Mouse (Mus musculus) thymus, postnatal 4 days (tissue): Measurements from ENCODE around the gene Usp54.
A peak's percentile ranks its signal among the peaks of the same experiment; 100 is the strongest.
"Not testable (repeated sequence)": the region's sequence is repeated elsewhere in the genome, so short reads cannot be mapped to it uniquely, and the experiment has no call there.

Experiments
- DNase-seq: peaks from one replicate; pipeline ENCODE4 v3.0.0; 2021

The Usp54 gene

DNA sequence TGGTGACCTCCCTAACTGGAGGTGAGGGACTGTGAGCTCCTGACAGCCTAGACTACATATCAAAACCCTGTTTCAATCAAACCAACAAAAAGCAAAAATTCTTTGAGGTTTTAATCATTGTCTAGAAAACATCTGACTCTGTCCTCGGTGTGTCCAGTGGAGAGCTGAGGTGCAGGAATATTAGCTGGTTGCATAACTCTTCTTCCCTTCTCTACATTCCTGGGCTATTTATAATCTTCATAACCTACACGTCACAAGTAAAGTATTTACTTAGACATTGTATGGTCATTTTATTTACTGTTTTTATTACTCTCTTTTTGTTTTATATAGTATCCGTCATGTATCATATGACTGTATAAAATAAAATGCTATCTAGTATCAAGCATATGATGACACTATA is 31.3 kb downstream of the Usp54 start:
- DNase-seq = no peak

GRCm38 (mm10) chr14:20607396-20608126 is 33.3 kb downstream of the Usp54 start:
- DNase-seq = no peak

- DNase-seq = no peak
Measured at GRCm38 (mm10) chr14:20601287-20601686, 39.6 kb downstream of the Usp54 start.

DNA sequence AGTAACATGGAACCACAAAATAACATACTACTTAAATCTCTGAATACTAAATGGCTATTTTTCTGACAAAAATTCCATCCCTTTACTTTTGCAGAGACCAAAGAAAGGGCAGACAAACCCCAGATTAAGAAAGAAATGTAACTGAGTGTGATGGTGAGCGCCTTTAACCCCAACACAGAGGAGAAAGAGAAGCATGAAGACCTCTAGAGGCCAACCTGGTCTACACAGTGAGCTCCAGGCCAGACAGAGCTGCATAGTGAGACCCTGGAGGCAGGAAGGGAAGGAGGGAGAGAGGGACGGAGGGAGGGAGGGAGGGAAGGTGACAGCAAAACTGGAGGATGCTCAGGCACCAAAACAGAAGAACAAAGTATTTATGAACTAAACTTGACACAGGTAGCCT is 40.7 kb downstream of the Usp54 start:
- no peak for DNase-seq

GRCm38 (mm10) chr14:20599542-20599941 is 41.3 kb downstream of the Usp54 start:
- no peak for DNase-seq

GRCm38 (mm10) chr14:20595781-20596180 is 45.1 kb downstream of the Usp54 start:
- DNase-seq = no peak

- no peak for DNase-seq
Measured at GRCm38 (mm10) chr14:20587458-20587857, 53.4 kb downstream of the Usp54 start.

DNA sequence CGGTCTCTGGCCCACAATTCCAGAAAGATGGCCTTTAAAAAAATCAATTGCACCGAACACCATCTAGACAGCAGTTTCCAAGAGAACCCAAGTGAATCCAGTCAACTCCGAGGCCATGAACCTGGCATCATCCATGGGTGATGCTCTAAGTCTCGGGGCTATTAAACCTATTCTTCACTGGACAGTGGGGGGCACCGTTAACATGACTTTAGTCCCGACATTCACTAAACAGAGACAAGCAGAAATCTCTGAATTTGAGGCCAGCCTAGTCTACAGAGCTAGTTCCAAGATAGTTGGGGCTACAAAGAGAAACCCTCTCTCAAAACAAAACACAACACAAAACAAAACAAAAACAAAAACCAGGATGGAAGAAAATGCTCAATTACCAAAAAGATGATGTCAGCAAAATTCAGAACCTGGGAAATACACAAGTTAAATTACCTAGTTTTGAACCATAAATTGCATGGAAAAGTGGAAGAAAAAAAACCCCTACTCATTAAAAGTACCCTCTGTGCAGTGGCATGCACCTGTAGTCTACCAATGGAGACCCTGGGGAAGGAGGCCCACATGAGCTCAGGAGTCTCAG is 61.9 kb downstream of the Usp54 start:
- no peak for DNase-seq

DNA sequence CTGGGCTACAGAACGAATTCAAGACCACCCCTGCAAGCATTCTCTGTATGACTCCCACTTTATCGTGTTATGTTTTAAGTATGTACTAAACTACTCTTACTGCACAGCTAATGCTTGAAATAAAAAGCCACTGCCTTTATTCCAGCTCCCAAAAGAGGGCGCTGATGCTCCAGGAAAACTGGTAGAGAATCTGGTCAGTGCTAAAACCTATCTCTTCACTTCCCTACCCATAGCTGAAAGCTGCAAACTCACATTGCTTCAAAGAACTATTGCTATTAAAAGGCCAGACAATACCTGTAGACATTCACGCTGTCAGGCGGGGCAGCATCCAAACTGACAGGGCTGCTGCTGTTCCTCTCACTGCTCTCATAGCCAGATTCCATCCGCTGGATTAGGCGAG is 64.7 kb downstream of the Usp54 start:
- DNase-seq = peak; percentile 83

- not testable (repeated sequence) for DNase-seq
Measured at GRCm38 (mm10) chr14:20573196-20573595, 67.7 kb downstream of the Usp54 start.

DNA sequence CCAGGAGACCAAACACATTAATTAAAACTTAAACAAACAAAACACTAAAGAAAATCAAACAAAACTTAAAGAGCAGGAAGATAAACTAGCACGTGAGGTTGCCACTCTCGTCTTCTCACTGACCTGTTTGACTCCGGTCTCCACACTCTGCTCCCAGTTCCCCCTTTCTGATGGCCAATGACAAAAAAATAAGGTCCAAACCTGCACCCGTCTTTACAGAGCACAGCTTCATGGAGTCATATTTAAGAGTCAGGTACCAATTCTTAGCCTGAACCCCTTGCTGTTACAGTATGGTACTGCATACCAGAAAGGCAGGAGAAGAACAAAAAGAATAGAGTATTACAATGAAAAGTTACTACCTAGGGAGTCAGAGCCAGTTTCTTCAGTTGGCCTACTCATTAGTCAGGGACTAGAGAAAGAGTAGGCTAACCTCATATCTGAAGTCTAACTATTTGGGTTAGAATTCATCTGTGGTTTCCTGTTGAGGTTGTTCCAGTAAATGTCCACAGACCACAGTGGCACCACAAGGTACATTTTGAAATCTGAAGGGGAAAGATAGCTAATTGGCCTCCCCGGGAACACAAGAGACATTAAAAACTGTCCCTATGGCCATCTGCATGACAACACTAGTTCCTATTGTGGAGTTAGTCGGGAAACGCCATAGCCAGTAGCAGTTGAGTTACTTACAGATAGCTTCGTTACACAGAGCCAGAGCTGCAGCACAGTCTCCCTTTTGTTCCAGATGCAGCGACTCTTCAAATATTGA is 75.4 kb downstream of the Usp54 start:
- DNase-seq = no peak

GRCm38 (mm10) chr14:20564692-20565091 is 76.2 kb downstream of the Usp54 start:
- DNase-seq = peak; percentile 77

DNA sequence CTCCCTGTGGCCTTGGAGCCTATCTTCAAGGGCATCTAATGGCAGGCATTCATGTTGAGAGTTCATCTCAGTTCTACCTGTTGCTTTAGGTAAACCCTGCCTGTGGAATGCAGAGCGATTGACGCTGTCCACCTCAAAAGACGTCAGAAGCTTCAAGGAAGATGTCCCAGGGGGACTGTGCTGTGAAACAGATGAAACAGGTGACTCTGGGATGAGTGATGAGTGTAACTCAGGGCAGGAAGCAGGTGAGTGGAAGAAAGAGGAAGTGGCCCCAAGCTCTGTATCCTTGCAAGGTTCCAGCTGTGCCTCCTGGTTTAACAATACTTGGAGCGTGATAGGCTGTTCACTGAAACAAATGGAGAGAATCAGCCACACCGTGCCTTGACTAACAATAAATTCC is 79.0 kb downstream of the Usp54 start:
- no peak for DNase-seq

- DNase-seq = no peak
Measured at GRCm38 (mm10) chr14:20550136-20550535, 90.7 kb downstream of the Usp54 start.

- peak; percentile 86 for DNase-seq
Measured at GRCm38 (mm10) chr14:20546415-20546814, 94.4 kb downstream of the Usp54 start, which contains the start of gene Ppp3cb. Gene Ppp3cb (minus strand): TSS chr14:20546573.

DNA sequence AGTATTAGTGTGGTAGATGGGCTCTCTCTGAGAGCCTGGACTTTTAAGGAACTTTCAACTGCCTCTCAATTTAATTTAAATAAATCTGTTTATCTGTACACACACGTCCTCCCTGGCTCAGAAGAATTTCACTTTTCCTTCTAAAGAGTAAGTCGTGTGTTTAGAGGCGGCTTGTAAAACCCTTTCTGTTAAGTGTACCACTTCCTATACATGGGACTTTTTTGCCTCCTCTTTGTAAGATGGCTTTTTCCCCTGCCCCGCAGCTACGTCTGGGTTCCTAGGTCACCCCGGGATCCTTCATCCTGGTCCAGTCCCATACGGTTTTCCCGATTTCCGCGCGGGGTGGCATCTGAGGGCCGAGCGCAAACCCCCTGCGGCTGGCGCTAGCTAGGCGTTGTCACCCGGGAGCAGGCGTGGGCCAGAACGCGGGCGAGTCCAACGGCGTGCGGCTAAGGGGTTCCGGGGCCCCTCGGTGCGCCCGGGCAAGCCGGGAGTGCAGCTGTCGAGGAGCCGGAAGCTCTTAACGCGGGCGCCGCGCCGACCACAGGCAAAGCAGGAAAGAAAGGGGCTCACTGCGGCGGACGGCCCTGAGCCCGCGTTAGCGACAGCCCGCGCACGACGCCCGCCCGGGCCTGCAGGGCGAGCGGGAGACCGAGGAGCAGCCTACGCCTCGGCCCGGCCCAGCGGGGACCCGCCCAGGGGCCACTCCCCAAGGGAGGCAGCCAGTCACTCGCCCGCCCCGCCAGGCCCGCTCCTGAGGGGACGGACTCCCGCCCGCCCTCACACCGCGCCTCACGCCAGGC is 95.1 kb downstream of the Usp54 start:
- DNase-seq = peak; percentile 90

DNA sequence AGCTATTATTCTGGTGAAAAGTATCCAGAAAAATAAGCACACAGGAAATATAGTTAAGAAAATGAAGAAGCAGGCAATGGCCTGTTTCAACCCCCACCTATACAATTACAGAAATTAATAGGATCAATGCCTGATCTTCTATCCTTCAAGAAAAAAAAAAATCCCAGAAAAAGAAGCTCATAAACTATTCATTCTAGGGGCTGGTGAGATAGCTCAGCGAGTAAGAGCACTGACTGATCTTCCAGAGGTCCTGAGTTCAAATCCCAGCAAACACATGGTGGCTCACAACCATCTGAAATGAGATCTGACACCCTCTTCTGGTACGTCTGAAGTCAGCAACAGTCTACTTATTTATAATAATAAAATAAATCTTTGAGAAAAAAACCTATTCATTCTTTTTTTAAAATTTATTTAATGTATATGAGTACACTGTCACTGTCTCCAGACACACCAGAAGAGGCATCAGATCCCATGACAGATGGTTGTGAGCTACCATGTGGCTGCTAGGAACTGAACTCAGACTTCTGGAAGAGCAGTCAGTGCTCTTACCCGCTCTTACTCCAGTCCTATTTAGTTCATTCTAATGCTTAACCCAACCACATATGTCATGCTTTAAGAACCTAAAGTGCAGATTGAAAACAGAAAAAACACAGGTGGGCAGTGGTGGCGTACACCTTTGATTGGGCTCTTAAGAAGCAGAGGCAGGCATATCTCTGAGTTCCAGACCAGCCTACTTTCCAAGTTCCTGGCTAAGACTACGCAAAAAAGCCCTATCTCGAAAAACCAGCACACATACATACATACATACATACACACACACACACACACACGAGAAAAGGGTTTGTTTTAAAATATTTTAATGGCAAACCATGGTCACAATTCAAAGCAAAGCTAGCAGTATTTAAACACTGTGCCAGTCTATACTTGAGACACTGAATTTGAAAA is 96.1 kb downstream of the Usp54 start:
- no peak for DNase-seq

- DNase-seq = no peak
Measured at GRCm38 (mm10) chr14:20529643-20530042, 111.2 kb downstream of the Usp54 start.

DNA sequence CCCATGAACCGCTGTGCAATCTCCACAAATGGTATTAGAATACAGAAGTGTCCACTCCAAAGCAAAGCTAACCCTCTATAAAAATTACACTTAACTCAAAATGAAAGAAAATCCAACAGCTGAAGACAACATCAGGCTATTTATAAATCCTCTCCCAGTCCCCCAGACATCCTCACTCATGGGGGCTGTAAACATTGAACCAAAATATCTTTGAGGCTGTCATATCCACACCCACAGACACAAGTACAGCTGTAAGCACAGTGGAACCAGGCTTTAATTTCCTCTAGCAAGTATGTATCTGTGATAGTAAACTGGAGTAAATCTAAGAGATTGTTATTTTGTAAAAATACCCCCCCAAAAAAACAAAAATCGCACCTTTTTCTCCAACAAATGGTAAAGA is 120.7 kb downstream of the Usp54 start:
- DNase-seq = no peak

DNA sequence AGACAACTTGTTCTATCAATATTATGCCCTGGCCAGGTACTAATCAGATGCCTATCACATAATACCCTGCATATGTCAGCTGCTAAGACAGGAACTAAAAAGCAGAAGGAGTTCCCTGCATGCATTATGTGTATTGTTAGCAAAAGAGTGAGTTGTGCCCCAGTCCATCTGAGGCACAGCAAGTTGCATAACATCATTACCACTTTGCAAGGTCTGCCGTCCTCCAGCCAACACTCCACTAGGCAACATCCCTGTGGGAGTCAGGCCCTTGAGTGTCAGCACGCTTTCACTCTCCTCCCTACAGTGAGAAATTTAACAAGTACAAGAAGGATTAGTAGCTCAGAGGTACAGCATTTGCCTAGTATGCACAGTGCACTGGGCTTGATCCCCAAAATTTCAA is 132.4 kb downstream of the Usp54 start:
- DNase-seq = no peak

GRCm38 (mm10) chr14:20502966-20503365 is 137.9 kb downstream of the Usp54 start:
- DNase-seq = no peak

DNA sequence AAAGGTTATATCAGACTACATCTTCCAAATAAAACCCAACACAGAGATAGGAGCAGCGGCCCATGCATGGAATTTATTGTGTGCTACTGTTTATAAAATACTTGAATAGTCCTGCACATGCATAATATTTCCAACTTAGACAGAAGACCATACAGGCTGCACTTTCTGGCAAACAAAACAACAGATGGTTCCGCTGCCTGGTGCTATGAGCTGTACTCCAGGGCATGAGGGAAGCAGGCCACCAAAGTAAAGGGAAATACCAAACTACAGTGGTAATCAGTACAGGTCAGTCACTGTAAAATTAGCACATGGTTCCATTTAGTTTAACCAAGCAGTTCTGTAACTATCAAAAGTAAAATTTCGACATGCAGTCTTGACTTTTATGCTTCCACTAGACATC is 140.9 kb downstream of the Usp54 start:
- DNase-seq = no peak
